Mouse (Mus musculus) urinary bladder, postnatal 25 days (tissue): ENCODE results near the gene Uri1.

Experiments
- DNase-seq: peaks from one replicate; pipeline ENCODE4 v3.0.0; 2022; ENCODE audit warnings: low spot score

Gene Uri1

DNA sequence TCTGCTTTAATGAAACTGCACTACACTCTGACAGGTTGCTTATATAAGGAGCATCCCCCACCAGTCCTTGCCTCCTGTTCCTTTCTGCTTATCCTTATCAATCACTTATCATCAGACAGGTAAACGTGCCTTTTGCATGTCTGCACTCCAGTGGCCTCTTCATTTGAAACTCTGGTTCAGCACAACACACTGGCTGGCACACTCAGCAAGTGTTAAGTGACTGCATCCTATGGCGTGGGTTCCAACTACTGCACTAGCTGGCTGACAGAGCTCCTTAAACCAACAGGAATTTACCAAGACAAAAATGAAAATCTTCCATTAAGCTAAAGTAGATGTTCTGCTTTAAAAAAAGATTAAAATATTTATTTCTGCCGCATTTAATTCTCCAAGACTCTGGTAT, 9.4 kb downstream of the Uri1 start:
- DNase-seq: no peak

DNA sequence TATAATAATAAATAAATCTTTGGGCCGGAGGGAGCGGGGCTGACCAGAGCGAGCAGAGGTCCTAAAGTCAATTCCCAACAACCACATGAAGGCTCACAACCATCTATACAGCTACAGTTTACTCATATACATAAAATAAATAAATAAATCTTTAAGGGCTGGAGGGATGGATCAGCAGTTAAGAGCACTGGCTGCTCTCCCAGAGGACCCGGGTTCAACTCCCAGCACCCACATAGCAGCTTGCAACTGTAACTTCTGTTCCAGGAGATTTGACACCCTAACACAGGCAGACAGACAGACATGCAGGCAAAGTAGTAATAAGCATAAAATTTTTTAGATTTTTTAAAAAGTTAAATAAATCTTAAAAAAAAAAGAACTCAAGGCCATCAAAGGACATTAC, 10.5 kb downstream of the Uri1 start:
- no peak for DNase-seq

DNA sequence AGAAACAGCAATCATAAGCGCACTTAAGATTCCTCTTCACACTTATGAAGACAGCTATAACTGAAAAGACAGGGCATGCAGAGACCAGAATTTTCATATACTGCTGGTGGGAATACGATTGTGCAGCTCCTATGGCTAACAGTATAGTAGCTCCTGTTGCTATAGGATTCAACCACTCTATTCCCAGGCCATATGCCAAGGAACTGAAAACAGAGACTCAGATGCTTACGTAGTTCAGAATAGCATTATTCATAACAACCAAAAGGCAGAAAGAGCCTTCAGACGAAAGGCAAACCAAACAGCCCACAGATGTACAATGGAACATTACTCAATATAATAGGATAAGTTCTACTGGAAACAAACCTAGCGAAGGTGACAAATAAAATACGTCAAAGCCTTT, 15.0 kb downstream of the Uri1 start:
- DNase-seq: no peak

DNA sequence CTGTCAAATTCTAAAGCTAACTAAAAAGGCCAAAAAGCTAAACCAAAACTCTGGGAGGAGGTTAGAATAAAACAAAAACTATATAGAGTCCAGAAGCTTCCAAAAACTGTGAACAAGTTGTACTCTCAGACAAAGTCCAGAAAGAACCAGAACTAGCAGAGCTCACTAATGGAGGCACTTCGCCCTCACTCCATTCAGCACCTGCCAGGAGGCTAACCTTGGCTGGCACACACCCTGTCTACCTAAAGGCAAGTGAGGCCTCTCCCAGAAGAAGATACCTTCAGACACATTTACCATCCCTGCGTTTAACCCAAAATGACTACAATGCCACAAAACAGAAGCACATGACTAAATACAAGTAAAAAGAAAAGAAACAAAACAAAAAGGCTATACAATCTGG, 20.9 kb downstream of the Uri1 start:
- no peak for DNase-seq

DNA sequence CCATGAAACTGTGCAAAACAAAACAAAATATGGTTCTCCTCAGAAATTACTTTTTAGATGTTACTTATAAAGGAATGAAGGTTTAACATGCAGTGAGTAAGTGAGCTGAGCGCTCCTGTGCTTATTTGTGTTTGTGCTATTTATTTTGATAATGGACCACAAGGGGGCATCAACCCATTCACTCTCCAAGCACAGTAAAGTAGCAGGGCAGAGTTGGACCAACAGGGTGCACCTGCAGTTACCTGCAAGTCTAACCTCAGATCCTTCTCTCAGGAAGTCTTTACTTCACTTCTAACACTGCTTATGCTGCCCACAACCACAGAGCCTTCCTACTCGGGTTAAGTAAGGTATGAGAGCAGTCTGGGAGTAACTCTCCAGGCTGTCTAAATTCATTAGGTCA, 23.7 kb downstream of the Uri1 start:
- no peak for DNase-seq

DNA sequence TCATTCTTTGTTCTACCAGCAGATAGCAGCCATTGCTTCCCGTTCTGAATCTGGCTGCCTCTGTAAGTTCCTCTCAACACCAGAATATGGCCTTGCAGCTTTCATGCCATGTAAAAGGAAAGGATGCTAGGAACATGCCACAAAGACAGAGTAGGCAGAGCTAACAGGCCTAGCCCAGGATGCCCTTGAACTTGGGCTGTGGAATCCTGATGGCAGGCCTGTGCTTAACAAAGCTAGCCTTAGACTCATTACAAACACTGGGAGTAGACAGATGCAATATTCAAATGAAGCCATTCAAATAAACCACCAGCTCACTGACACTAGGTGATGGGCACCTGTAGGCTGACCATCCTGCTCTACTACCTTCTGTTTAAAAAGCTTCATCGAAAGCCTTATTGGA, 30.5 kb downstream of the Uri1 start:
- DNase-seq: no peak

DNA sequence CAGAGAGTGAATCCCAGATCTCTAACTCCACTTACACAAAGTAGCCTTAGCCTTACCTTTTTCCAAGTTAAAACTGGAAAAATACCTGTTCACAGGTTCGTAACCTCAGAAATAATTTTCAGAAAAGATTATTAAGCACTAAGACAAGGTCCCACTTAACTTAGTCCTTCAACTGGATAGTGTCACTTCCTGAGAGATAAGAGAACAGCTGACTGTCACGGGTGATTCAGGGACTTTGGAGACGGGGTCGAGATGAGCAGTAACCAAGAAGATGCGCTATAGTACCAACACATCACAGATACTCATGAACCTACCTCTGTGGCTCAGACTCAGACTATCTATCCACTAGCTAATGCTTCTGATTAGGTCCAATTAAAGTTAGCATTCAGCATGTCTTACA, 38.5 kb downstream of the Uri1 start:
- no peak for DNase-seq

DNA sequence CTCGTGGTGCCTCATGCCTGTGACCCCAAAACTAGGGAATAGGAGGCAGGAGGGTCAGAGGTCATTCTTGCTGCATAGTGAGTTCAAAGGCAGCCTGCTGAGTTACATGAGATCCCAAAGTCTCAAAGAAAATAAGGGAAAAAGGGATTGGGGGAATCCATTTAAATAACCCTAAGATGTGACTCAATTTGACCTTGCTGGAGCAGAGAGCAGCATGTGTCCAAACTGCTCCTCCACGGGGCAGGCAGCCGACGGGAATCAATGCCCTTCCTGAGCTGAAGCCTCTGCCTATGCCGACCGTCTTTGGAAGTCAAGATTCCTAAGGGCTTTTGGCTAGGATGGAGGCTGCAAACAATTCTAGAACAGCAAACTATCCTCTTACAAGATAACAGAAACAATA, 39.9 kb downstream of the Uri1 start:
- no peak for DNase-seq

DNA sequence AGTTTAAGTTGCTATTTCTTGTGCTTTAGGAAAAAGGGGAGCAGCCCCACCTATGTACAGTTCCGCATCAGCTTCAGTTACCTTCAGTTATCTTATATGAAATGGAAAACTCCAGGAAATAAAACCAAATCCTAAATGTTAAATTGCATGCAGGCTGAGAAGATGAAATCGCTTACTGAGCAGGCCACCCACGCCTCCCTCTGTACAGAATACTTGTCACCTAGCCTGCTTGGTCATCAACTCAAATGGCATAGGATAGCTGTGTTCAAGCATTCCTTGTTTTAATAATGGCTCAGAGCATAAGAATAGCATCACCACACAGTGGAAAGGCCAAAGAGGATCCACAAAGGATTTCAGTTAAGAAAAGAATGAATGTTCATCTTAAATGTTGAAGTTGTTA, 43.6 kb downstream of the Uri1 start:
- no peak for DNase-seq

DNA sequence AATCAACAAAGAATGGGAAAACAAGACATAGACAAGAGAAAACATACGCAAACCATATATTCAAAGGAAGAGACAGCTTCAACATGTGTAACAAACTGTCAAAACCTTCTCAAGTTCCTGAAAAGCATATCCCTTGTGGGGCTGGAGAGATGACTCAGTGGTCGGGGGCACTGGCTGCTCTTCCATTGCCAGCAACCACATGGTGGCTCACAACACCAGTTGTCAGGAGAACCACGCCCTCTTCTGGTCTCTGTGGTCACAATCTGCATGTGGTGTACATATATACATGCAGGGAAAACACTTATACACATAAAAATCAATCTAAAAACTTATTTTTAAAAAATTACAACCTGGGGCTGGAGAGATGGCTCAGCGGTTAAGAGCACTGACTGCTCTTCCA, 44.9 kb downstream of the Uri1 start:
- no peak for DNase-seq

DNA sequence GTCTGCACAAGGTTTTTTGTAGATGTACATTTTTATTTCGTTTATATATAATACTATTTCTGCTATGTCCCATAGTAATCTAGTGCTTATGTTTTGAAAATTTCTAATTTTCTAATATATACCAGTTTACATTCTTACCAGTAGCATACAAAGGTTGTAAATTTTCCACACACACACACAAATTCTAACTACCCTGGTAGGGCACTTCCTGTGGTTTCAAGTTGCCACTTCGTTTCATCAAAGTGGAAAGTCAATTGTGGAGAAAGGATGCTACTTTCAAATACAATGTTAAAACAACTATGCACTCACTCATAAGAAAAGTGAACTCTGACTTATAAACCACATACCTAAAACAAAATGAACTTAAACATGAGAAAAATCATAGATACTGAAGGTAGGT, 45.7 kb downstream of the Uri1 start:
- DNase-seq: no peak

DNA sequence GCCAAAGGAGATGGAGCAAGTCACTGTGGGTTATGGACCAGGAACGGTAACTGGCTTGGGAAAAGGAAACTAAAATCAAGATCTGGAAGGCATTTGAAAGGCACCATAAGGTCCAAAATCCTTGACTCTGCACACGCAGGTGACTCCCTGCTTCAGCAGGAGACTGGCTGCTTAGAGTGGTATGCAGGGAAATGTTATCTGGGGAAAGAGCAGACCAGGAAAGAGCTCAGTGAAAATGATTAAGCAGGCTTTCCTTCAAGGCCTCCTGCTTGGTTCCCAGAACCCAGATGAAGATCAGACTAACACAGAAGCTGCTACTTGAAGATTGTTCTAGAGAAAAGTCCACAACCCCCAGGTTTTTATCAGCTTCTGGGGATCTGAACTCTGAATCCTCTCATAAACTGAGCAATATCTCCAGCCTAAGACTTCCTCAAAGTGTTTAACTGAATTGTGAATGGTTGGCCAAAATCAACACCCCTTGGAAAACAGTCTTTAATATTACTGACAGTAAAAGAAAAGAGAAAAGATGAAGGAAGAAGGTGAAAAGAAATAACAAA, 50.3 kb downstream of the Uri1 start:
- no peak for DNase-seq

DNA sequence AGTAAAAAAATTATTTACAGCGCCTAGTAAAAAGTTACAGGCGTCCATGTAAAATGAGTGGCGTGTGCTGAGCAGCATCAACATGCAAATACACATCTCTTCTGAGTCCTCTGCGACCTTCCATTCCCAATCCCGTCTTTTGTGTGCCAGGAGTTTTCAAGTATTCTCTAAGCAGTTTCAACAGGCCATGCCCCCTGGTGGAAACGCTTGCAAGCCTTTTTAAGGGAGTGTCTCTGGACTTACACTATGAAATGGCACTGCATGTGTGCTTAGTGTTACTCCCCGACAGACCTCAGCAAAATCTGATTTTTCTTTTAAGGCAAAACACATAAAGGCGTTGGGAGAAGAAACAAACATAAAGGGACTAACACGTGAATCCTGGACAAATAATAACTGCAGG, 50.8 kb downstream of the Uri1 start:
- no peak for DNase-seq

DNA sequence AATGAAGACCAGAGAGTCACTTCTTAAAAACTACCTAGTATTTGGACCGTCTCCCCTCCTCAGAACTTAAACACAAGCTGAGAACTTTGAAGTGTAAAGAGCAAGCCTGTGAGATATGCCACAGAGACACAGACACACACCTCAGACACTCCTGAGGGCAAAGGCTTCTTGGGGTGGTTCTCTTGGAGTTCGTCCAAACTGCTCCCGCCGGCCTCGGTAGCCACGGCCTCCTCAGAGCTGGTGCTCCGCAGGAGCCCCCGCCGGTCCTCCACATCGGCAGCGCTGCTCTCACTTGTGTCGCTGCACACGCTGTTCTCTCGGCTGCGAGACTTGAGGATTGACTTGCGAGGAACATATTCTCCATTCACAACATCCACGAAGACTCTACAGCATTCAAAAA, 61.0 kb downstream of the Uri1 start:
- DNase-seq: no peak

DNA sequence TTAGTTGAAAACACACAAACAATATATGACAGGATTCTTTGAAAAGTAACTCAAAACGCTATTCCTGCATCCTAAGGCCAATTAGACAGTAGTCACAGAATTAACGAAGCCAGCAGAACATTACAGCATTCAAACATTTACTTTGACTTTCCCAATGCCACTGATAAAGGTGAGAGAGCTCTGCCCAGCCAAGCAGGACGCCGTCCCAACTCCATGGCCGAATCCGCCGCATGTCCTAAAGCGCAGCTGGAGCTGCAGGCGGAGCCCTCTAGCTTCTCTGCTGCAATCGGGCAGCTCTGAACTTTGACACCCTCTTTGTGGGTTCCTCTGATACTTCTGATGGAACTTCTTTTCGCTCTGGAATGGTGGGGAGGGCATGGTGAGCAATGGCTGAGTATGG, 62.1 kb downstream of the Uri1 start:
- no peak for DNase-seq

DNA sequence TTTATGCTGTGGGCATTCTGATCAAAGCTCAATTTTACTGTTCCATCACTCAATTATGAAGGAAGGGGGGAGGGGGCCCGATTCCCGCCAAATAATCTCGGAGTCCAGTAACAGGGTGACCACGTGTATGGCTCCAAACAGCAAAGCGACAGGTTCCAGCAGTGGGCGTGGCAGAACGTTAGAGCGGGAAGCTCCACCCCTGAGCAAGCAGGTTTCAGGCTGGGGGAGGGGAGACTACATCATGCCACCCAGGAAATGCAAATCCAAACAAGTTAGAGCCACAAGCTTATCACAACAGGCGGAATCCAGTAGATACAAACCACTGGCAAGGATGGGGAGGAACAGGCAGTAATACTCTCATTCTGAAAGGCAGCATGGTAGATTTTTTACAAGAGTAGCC, 71.5 kb downstream of the Uri1 start:
- no peak for DNase-seq

DNA sequence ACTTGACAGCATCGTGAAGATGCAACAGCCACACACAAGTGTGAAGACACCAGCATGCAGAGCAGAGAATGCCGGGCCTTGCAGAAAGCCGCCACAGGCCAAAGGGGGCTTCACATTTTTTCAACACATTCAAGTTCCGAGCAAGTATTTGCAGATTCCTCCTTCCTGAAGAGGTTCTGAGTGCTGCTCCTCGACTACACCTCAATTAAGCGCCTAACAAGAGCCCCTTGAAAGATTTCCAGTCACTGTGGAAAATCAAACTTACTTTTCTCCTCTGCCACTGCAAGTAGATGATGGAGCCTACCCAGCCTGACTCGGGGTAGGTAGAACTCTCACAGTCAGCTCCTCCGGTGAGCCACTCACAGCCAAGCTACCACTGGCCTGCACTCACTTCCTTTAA, 86.9 kb downstream of the Uri1 start:
- no peak for DNase-seq

DNA sequence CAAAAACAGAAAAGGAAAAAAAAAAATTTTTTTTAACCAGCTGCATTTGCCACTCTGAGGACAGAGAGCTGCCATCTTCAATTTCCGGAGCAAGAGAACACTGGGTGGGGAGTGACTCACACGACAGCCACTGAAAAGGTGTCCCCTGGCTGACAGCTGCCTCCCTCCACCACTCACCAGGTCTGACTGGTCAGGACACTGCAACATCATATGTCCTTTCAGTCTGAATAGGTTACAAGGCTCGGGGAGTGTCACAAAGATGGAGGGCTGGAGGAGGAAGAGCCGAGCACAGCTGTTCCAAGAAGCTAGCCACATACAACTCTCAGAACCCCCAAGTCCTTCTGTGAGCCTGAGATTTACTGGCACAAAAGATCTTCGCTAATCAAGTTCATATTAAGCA, 87.6 kb downstream of the Uri1 start:
- no peak for DNase-seq

DNA sequence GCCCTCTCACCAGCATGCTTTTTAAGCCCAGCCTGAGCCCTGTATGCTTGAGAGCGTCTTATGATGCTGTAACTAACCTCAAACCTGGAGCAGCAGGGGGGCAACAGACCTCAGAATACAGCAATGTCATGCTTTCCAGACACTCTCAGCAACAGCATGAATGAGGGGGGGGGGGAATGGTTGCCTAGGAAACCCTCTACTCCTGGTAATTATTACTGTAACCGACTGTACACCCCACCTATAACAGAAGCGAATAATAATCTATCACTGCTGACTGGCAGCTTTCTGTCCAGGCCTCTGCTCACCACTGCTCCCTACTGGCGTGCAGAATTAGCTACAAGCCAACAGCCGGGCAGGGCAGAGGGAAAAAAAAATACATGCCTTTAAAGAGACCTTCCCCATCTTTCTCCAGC, 88.6 kb downstream of the Uri1 start:
- DNase-seq: peak; percentile 25

DNA sequence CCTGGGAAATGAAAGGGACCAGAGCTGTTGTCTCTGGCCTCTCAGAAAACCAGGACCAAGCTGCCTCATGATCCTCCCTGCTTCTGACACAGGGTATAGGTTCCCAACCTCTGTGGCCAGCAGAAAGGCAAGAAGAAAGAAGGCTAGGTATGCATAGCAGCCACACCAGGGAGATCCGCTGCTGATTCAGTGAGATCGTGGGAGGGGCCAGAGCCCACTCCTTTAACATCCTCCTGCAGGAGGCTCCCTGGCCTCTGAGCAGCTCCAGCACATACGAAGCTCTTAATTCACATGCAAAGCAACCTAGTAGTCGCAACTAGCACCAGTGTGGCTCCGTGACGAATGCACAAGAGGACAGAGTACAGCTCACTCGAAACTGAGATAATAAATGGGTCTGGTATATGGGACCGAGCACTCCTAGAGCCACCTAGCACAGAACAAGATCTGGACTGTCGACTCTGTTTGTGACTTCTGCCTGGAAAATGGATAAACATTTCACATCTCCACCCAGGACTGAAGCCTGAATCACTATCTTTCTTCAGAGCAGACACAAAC, 89.5 kb downstream of the Uri1 start:
- DNase-seq: no peak

DNA sequence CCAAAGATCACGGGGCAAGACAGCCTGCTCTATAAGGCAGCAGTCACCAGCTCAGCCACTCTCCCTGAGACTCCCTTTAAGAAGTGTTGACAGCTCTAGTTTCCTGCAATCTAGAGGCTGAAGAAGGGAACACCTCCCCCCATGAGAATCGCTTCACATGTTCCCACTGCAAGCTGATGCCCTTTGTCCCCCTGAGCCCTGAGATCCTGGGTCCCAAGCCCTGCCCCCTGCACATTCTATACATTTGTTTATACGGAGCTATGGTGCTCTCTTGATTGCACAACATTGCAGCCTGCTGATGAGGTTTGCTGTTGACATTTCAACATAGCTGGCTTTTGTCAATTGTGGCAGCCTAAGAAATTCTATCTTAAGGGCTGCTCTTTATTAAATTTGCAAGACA, 91.7 kb downstream of the Uri1 start:
- DNase-seq: no peak

DNA sequence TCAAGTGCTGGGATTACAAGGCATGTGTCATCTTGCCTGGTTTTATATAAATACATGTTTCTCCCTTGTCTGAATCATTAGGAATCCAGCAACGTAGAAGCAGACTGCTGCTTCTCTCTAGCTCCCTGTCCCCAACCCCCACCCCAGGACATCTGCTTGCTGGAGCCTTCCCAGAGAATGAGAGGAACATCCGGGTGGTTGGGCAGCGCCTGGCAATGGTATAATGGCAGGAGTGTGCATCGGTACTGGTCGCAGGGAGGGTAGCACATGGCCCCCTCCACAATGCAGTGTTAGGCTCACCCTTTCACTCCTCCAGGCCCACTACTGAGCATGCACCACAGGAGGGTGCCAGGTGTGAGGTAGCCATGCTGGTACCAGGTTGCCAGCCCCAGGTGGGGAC, 93.6 kb downstream of the Uri1 start:
- no peak for DNase-seq

DNA sequence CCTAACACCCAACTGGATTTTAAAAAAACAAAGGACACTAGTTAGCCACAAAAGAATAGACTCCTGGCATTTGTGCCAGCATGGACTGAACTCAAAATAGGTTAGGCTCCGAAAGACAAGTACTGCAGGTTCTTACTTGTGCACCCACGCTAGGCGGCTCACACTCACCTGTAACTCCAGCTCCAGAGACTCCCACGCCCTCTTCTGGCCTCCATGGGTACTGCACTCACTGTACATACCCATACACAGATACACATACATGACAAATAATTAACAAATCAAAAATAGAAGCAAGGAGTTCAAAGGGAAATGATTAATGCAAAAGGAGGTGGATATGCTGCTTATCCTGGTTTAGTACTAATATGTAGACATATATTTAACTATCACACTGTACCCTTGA, 100.4 kb downstream of the Uri1 start:
- DNase-seq: no peak

DNA sequence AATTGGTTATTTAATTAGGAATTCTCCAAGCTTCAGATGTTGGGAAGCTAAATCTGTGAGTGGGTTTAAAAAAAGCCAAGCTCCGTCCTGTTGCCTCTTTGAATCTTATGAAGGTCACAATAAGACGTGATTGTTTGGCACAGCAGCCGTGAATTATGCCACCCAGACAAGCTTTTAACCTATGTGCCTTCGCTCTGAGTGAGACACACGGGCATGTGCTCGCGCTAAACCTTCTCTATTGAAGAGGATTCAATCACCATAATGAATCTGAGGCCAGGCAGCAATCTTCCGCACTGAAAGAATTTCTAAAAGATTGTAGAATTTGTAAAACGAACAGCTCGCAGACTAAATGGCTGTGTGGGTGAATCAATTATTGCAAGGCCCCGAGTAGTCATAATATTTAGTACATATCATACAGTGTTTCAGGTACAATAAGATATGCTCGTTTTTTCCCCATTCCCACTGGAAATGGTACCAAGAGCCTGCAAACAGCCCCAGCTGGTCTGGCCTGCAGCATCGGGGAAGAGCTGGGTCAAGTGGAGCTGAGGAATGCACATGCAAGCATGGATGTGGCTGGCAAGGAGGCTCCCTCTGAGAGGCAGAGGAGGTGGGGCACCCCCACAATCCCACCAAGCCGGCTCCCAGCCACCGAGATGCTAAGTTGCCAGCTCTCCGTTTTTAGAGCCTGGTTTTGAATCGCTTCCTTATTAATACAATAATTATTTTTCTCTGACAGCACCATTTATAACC, 101.5 kb downstream of the Uri1 start:
- DNase-seq: no peak
